Mouse (Mus musculus): ENCODE measurements around the gene Klhdc1.

The Klhdc1 gene

DNA sequence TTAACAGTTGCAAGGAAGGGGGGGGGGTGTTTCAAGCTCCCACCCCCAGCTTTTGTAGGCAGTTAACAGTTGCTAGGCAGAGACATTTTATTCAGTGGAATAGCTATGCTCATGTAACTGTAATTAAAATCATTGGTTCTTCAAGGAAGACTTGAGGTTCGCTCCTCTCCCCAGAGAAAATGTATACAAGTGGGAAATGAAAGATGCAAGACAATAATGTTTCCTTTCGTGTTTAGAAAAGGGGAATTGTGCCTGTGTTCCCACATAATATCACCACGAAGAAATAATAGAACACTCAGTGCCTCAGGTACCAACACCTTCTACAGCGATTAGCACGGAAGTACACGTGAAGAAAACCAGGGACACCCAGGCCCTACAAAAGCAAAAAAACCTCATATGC, at the start of gene Klhdc1:
Klhdc1 (plus strand) TSS at position 301 of the 400 bp plus-strand sequence.
- no peak for DNase-seq (ENCODE audit: inconsistent age in 2 of 2, low spot score in 1 of 2)

DNA sequence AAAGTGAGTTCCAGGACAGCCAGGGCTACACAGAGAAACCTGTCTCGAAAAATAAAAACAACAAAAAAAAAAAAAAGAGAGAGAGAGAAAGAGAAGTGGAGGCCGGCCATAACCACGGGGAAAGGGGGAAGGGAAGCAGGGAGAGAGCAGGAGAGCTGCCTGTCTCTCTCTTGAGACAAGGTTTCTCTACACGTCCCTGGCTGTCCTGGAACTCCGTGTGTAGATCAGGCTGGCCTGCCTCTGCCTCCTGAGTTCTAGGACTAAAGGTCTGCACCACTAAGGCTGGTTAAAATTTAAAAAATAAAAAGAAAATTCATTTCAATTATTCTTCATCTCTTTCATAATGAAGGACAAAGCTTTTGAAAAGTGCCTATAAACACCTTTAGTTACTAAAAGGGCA, 49.6 kb upstream of the Klhdc1 start:
- DNase-seq (ENCODE audit: inconsistent age in 2 of 2, low spot score in 1 of 2), result no peak

DNA sequence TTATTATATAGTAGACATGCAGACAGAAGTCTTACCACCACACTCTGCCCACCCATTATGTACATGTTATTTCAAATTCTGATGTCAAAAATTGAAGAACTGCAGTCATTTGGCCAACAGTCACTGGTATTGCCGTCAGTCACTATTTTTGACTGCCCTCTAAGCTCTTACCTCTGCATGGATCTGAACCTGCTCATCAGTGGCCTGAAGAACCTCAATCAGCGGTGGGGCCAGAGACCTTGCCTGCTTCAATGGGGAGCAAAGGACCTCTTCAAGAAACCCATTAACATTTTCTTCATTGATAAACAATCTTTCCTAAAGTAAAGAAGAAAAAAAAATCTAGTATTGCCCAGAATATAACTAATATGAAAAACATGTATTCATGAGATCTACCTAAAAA, 48.3 kb upstream of the Klhdc1 start:
- DNase-seq (ENCODE audit: inconsistent age in 2 of 2, low spot score in 1 of 2), result no peak

DNA sequence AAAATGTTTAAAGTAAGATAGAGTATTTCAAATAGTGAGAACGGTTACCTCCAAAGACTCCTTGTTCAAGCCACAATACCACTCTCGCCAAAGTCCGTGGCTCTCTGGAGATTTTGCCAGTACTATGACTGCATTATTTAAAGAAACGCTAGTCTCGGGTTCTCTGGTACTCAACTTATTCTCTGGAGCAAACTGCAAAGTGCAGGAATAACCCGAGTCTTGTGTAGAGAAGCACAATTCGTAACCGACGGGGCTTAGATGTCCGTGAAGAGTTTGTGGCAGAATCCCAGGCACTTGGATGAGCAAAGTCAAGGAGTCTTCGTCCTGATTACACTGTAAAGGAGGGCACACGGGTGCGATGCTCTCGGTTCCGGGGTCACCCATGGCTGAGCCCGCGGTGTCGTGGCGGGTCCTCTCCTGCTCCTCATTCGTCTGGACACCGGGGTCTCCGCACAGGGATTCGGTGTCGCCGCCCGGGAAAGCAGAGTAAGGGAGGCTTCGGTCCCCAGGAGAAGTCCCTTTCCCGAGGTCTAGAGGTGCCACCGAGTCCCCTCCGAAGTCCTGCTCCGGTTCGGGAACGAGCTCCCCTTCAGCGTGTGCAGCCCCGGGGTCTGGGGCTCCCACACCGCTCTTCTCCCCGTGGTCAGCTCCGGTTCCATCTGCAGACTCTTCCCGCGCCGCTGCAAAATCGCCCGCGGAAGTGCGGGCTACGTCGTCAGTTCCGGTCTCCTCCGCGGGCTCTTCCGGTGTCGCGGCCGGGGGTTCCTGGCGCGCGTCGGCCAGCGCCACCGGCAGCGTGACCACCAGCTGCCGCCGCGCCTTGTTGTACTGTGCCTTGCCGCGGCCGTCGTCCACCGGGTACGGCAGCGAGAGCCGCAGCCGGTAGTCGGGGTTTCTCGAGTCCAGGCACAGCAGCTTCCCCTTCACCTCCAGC, 44.3 kb upstream of the Klhdc1 start, which contains the start of gene Gm49383:
Gm49383 (minus strand) TSS at position 661 of the 934 bp plus-strand sequence.
- peak; percentile 79 to 89 for DNase-seq (ENCODE audit: inconsistent age in 2 of 2, low spot score in 1 of 2)

DNA sequence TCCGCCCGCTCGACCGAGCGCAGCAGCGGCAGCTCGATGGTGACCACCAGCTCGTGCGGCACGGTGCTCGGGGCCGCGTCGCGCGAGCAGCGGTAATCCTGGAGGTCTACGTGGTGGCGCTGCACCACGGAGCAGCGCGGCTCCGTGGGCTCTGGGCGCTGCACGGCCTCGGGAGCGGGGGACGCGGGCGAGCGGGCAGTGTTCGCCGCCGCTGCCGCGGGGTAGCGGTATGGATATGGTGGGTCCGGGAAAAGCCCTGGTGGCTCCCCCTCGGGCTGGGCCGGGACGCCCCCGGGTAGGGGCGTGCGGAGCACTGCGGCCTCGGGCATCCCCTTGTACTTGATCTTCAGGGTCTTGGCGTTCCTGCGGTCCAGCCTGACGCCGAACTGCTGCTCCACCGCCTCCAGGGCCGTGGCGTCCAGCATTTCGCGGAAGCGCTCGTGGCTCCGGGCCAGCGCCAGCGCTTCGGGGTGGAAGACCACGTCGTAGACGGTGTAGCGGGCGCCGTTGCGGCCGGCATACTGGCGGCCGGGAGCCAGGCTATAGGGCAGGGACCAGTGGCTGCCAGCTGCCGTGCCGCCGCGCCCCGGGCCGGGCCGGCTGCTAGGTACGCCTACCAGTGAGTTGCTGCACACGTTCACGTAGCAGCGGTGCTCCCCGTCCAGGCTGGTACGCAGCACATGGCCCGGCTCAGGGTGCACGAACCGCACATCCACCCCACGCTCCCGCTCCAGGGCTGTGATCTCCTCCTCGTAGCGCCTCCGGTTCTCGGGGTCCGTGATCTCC, 43.4 kb upstream of the Klhdc1 start:
- peak; percentile 68 to 85 for DNase-seq (ENCODE audit: inconsistent age in 2 of 2, low spot score in 1 of 2)

DNA sequence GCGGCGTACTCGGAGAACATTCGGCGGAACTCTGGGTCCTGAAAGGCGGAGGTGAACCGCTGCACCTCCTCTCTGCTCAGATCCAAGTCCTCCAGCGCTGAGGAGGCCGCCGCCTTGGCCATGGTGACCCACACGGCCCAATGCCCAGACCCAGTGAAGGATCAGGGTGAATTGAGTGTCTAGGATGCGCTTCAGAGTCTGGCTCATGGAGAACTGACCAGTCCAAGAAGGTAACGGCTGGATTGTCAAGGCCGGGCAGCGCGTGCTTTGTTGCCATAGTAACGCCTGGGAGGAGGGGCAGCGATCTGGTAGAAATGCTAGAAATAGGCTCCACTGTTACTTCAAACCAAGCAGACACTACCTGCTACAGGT, 42.8 kb upstream of the Klhdc1 start, which contains the start of gene Dnaaf2:
Dnaaf2 (minus strand) TSS at position 266 of the 372 bp plus-strand sequence.
- peak; percentile 86 to 94 for DNase-seq (ENCODE audit: inconsistent age in 2 of 2, low spot score in 1 of 2)

DNA sequence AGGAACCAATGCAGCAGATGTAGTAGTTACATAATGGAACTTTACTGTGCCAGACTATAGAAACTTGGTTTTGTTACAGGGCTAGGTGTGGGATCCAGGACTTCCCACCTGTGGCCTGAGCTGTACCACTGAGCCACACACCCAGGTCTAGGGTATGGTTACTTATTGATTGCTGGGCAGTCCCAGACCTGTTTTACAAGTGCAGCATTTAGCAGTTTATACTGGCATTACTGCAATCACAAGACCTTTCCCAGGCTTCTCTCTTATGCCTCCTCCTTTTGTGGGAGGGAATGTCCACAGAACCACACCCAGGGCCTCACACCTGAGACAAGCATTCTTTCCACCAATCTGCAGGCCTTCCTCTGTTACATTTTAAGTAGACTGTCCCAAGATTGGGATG, 42.0 kb upstream of the Klhdc1 start:
- DNase-seq (ENCODE audit: inconsistent age in 2 of 2, low spot score in 1 of 2), result no peak

DNA sequence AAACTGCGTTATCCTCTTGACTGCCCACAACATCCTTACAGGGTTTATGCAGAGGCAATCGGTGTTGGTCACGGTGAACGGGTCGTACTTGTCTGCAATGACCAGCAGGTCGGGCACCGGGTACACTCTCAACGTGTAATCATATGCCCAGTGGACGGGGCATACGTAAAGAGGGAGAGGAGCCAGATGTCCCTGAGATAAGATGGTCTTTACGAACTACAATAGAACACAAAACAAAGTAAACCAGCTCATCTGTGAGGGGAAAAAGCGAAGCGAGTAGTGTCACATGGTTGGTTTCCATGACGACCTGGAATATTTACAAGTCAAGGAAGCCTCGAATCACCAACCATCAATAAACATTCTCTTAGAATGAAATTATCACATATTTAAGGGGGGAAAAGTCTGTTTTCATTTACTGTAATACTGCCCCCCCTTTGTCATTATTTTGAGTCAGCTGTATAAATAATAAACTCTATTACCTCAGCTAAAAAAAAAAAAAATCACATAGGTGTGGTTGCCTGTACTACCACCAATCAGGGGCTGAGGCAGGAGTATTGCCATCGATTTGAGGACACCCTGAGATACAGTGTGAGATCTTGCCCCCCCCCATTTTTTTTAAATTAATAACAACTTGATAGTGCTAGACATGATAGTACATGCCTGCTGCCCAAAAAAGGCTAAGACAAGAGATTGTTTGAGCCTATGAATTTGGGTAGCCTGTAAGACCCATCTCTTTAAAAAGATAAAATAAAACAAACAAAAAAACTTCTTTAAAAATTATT, 36.7 kb upstream of the Klhdc1 start, which contains the start of gene Gm49384:
Gm49384 (minus strand) TSS at position 216 of the 782 bp plus-strand sequence.
- DNase-seq (ENCODE audit: inconsistent age in 2 of 2, low spot score in 1 of 2), result no peak

DNA sequence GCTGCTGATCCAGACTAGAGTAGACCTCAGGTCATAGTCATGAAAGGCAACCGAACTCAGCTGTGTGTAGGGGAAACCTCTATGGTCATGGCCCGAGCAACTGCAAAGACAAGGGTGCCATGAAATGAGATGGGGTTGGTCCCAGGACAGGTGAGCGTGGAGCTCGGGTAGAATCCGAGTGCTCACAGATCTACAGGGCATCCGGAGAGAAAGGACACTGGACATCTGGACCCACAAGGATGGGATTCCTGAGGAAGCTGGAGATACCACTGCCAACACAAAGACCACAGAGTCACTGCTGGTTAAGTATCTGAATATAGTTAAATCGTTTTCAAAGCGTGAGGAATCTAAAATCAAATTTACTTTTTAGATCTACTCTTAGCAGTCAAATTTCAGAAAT, 33.6 kb upstream of the Klhdc1 start:
- no peak for DNase-seq (ENCODE audit: inconsistent age in 2 of 2, low spot score in 1 of 2)

DNA sequence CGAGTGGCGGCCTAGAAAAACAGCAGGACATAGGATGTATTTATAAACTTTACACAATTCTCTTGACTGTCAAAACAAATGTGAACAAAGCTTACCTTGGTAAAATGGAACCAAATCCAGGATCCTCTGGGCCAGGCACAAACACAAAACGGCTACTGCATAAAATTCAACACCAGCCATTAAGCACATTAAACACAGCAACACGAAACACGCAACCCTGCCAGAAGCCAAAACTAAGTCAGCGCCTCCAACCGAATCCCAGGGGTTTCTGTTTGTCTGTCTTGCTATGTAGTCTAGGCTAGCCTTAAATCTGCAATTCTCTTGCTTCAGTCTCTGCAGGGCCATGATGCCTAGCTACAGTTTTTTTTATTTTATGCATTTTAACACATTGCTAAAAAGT, 33.0 kb upstream of the Klhdc1 start:
- no peak for DNase-seq (ENCODE audit: inconsistent age in 2 of 2, low spot score in 1 of 2)

DNA sequence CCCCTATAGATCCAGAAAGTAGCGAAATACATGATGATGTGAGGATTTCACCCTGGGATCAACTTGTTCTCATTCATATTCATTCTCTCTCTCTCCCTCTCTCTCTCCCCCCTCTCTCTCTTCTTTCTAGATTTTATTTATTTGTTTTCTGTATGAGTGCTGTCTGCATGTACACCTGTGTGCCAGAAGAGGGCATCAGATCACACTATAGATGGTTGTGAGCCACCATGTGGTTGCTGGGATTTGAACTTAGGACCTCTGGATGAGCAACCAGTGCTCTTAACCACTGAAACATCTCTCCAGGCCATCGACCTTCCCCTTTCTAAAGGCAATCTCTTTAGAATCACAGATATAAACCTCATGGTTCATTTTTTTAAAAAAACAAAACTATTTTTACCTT, 32.5 kb upstream of the Klhdc1 start:
- DNase-seq (ENCODE audit: inconsistent age in 2 of 2, low spot score in 1 of 2), result no peak

DNA sequence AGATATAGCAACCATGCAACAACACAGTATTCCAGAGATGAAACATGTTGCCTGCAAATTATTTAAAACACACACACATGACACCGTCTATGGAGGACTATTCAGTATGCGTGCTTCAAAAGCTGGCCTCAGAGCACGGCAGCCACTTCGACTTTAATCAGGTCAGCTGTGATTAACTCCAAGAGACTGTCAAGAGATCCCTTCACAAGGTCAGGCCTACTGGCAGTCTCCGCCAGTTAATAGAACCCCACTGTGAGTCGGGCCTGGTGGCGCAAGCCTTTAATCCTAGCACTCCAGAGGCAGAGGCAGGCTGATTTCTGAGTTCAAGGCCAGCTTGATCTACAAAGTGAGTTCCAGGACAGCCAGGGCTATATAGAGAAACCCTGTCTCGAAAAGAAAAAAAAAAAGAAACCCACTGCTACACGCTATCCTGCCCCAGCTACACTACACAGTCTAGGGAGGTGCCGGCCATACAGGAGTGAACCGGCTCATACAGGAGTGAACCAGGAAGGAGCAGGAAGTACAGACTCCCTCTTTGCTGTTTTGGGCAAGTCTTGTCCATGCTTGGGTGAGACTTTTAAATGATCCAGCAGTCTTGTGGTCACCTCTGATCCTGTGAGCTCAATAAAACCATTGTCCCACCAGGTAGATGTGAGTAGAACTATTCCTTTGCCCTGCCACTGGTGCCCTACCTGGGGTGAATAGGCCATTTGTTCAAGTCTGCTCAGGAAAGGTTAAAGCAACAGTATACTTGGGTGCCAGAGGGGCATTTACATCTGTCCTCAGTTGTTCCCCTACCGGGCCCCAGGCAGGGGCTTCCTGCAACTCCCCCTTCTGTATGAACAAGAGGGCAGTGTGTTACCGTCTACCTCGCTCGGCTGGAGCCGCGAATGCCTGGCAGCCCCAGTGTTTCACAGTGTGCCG, 30.7 kb upstream of the Klhdc1 start:
- DNase-seq (ENCODE audit: inconsistent age in 2 of 2, low spot score in 1 of 2), result peak in 1 of 2 experiments; percentile 32

DNA sequence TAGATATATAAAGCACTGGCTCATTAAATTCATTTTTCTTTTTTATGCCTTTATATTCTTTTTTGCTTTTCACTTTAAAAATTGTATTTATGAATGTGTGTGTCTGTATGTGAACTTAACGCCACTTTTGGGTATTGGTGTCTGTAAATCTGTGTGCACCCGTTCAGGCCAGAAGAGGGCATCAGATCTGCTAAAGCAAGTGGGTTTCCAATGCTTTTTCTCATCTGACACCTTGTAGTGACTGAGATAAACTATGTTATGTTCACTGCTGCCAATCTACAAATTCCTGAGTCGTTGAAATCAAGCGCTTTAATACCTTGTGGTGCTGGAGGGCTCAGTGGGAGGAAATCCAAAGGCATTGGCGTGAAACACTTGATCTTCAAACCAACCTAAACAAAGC, 29.9 kb upstream of the Klhdc1 start:
- no peak for DNase-seq (ENCODE audit: inconsistent age in 2 of 2, low spot score in 1 of 2)

DNA sequence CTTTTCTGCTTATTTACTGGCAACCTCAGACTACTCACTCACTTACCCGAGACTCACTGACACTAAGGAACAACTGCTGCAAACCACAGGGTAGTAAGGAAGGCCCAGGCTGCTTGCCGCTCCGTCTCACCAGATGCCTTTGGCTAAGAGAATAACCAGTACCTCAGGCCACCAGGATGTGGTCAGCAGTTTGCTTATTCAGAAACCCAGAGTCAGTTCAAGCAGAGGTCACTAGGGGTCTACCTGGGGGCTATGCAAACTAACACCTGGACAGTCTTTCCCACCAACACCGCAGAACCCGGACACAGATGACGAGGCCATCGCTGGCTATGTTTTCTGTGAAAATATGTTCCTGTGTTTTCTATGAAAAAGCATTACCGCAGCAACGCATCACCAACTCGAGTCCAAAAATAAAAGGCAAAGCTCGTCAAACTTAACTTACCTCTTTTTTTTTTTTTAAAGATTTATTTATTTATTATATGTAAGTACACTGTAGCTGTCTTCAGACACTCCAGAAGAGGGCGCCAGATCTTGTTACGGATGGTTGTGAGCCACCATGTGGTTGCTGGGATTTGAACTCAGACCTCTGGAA, 27.7 kb upstream of the Klhdc1 start:
- no peak for DNase-seq (ENCODE audit: inconsistent age in 2 of 2, low spot score in 1 of 2)

DNA sequence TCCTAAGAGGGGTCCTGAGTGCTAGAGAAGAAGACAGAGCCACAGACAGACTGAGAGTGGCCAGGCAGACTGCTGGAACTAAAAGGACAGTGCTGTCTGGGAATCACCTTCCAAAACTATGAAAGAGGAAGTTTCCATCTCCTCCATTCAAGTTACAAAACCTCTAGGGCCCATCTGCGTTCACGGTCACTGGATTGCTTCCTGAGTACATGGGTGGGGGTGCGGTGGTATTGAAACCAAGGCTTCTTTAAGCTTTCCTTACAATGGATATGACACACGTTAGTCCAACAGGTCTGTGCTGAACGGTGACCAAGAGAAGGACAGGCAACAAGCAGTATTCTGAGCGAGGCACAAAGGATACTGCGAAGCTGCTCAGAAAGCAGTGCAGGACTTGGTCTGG, 26.6 kb upstream of the Klhdc1 start:
- no peak for DNase-seq (ENCODE audit: inconsistent age in 2 of 2, low spot score in 1 of 2)

DNA sequence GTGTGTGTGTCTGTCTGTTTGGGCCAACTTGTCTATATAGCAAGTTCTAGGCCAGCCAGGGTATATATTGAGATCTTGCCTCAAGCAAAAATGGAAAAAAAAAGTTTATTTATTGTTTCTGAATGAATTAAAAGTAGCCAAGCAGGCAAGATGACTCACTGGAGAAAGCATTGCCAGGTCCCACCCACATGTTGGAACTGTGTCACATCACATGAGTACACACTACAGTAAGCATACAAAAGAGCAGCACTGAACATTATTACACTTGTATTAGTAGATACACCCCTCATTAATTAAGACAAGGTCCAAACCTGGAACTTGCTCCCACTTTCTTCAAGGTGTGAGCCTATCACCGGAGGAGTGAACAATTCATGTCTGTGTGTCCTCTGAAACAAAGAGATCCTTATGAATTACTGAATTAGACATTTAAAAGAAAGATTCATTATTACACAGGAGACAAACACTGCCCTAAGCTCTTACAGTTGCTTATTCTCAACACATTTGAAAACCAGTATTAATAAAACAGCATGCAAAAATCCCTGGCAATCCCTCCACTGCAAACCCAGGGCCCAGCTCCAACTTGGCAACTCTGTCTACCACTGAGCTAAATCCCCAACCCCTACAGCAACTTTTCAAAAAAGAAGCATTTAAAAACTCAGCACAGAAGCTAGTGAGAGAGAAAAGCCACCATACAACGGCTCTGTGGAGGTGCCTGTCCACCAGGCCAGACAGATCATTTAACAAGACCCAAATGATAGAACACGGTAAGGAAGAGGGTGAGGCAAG, 25.8 kb upstream of the Klhdc1 start:
- DNase-seq (ENCODE audit: inconsistent age in 2 of 2, low spot score in 1 of 2), result peak; percentile 60 to 85

DNA sequence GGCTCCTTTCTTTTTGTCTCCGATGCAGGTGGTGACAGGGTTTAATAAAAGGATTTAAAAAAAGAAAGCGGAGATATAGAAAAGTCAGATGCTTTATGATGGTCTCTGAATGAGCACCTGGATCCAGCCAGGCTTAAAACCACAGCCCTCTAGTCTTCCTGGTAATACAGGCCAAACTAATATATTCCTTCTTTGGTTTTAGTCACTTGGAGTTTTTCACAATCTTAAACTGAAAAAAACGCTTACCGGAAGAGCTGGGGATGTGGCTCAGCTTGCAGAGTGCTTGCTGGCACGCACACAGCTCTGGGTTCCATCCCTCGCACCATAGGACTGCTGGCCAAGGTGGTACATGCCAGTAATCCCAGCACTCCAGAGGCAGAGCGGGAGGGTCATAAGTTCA, 24.4 kb upstream of the Klhdc1 start:
- DNase-seq (ENCODE audit: inconsistent age in 2 of 2, low spot score in 1 of 2), result no peak

DNA sequence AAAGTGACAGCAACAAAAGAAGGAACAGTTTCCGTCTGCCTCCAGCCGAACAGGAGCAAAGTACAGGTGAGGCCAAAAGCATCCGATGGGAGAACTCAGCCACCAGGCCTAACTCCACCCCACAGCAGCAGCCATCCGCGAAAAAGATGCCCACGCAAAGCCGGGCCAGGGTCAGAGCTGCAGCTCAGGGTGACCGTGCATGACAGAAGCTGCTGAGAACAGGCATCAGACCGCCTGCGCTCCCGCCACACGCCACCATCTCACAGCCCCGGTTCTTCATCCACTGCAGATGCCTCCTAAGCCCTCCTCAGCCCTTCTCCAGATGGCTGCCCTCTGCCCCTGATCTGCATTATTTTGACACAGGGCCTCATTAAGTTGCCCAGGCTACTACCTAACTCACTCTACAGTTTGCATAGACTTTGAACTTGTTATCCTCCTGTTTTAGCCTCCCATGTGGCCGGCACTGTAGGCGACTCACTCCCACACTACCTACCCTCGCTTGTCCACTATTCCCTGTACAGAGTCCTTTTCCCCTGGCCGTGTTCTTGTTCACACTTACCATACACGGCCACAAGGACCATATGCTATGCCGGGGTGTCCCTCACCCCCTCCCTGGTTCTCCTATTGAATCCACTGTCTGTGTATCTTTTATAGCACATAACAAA, 20.2 kb upstream of the Klhdc1 start:
- no peak for DNase-seq (ENCODE audit: inconsistent age in 2 of 2, low spot score in 1 of 2)
